Comparison of ENCODE assay signal across 10 mouse cellular contexts in genomic region chr6:126034403-126034724, GRCm38 (mm10).
DNase-seq lines count a peak whose midpoint lies in the region; ATAC-seq and TF ChIP-seq lines count a peak whose summit lies in the region.
"Had no signal": no experiment of that assay in that cellular context is flagged by ENCODE, and none has a peak within 500 bp of the region (broad histone marks: within the 10 kb centered on the region; RNA-seq: fewer than 3 reads in every experiment).

No protein-coding gene starts in this region.

- no peak overlapping the region for H3K27ac ChIP-seq in embryonic facial prominence, embryonic 11.5 days (replicated peaks; ENCODE audit: low read depth, low read length)
- H3K27ac ChIP-seq in embryonic facial prominence, embryonic 10.5 days (replicated peaks): no peak overlapping the region; the same call in 1 of the 2 replicates
- peak overlapping the region; percentile 44; the same call in 1 of the 2 replicates for H3K27ac ChIP-seq in embryonic facial prominence, embryonic 13.5 days
- no peak overlapping the region for H3K27ac ChIP-seq in intestine, postnatal 0 days (ENCODE audit: low read depth, low read length)
- H3K27ac ChIP-seq: heart, embryonic 15.5 days had no signal

- no peak overlapping the region for H3K4me2 ChIP-seq in embryonic facial prominence, embryonic 11.5 days (ENCODE audit: low read depth, low read length)
- H3K4me2 ChIP-seq in embryonic facial prominence, embryonic 13.5 days: peak overlapping the region; percentile 37
- H3K4me2 ChIP-seq in intestine, postnatal 0 days (replicated peaks; ENCODE audit: low read depth): 0 out of 2 replicates have a peak overlapping the region, but pooled peaks have one; percentile 6
- H3K4me2 ChIP-seq: heart, embryonic 15.5 days had no signal

- no peaks in the 10 kb centered on the region for H3K36me3 ChIP-seq in embryonic facial prominence, embryonic 11.5 days (replicated peaks; ENCODE audit: control insufficient read depth, insufficient read depth, low read depth, low read length)
- H3K36me3 ChIP-seq in embryonic facial prominence, embryonic 10.5 days (replicated peaks): no peaks in the 10 kb centered on the region
- no peaks in the 10 kb centered on the region for H3K36me3 ChIP-seq in embryonic facial prominence, embryonic 13.5 days
- H3K36me3 ChIP-seq in intestine, postnatal 0 days (ENCODE audit: control insufficient read depth, insufficient read depth): no peaks in the 10 kb centered on the region
- H3K36me3 ChIP-seq: heart, embryonic 15.5 days had no signal

- peak; percentile 19 for DNase-seq in embryonic facial prominence, embryonic 11.5 days (ENCODE audit: low spot score)
- DNase-seq in embryonic facial prominence, embryonic 10.5 days (ENCODE audit: low spot score): no peak
- peak; percentile 14 for DNase-seq in kidney, postnatal 10 days
- no peak for DNase-seq in kidney, postnatal 14 days
- no peak for DNase-seq in testis, postnatal 14 days (ENCODE audit: low spot score)
- DNase-seq in spleen, postnatal 36 days (ENCODE audit: low spot score in 2 of 2): no peak
- DNase-seq: cerebellum, postnatal 25 days had no signal

- ATAC-seq in embryonic facial prominence, embryonic 11.5 days (replicated peaks; ENCODE audit: insufficient number of reproducible peaks, low FRiP score, low TSS enrichment, low read depth): peak; percentile 56; the same call in 1 of the 2 replicates
- ATAC-seq in embryonic facial prominence, embryonic 13.5 days (ENCODE audit: insufficient number of reproducible peaks, insufficient read depth, low FRiP score, low TSS enrichment, low read depth): no peak
- ATAC-seq in intestine, postnatal 0 days: no peak

- no peaks in the 10 kb centered on the region for H3K4me1 ChIP-seq in embryonic facial prominence, embryonic 11.5 days (ENCODE audit: control insufficient read depth, insufficient read depth, low read length)
- peaks cover 24% of the 10 kb centered on the region for H3K4me1 ChIP-seq in embryonic facial prominence, embryonic 10.5 days
- H3K4me1 ChIP-seq in embryonic facial prominence, embryonic 13.5 days: peaks cover 15% of the 10 kb centered on the region
- H3K4me1 ChIP-seq in intestine, postnatal 0 days (replicated peaks; ENCODE audit: control insufficient read depth, insufficient read depth, low read length): no peaks in the 10 kb centered on the region

- H3K4me3 ChIP-seq in embryonic facial prominence, embryonic 11.5 days (ENCODE audit: low read depth, low read length): no peak overlapping the region
- H3K4me3 ChIP-seq in embryonic facial prominence, embryonic 10.5 days: no peak overlapping the region
- H3K4me3 ChIP-seq in embryonic facial prominence, embryonic 13.5 days: no peak overlapping the region
- no peak overlapping the region for H3K4me3 ChIP-seq in intestine, postnatal 0 days (ENCODE audit: low read depth, low read length)
- H3K4me3 ChIP-seq: heart, embryonic 15.5 days had no signal

- 45% methylated on average over 2 of the region's 2 CpGs for WGBS in embryonic facial prominence, embryonic 11.5 days
- 48% methylated on average over 2 of the region's 2 CpGs for WGBS in embryonic facial prominence, embryonic 10.5 days
- 11% methylated on average over 2 of the region's 2 CpGs for WGBS in embryonic facial prominence, embryonic 13.5 days
- 37% methylated on average over 2 of the region's 2 CpGs for WGBS in intestine, postnatal 0 days

- H3K27me3 ChIP-seq in embryonic facial prominence, embryonic 11.5 days (ENCODE audit: control insufficient read depth, insufficient read depth, low read length): no peaks in the 10 kb centered on the region
- H3K27me3 ChIP-seq in embryonic facial prominence, embryonic 10.5 days (replicated peaks; ENCODE audit: low read depth, poor library complexity, severe bottlenecking): no peaks in the 10 kb centered on the region
- no peaks in the 10 kb centered on the region for H3K27me3 ChIP-seq in embryonic facial prominence, embryonic 13.5 days
- H3K27me3 ChIP-seq in intestine, postnatal 0 days (replicated peaks; ENCODE audit: control insufficient read depth, insufficient read depth, low read length): no peaks in the 10 kb centered on the region
- H3K27me3 ChIP-seq: heart, embryonic 15.5 days had no signal

- no peak overlapping the region for H3K9ac ChIP-seq in embryonic facial prominence, embryonic 11.5 days (replicated peaks; ENCODE audit: low read length)
- no peak overlapping the region for H3K9ac ChIP-seq in embryonic facial prominence, embryonic 13.5 days
- H3K9ac ChIP-seq in intestine, postnatal 0 days (ENCODE audit: low read depth, low read length): no peak overlapping the region
- H3K9ac ChIP-seq: heart, embryonic 15.5 days had no signal

- H3K9me3 ChIP-seq in embryonic facial prominence, embryonic 11.5 days (replicated peaks; ENCODE audit: control insufficient read depth, low read length): no peaks in the 10 kb centered on the region
- H3K9me3 ChIP-seq in embryonic facial prominence, embryonic 10.5 days: no peaks in the 10 kb centered on the region
- H3K9me3 ChIP-seq in embryonic facial prominence, embryonic 13.5 days: no peaks in the 10 kb centered on the region
- H3K9me3 ChIP-seq in intestine, postnatal 0 days (ENCODE audit: control insufficient read depth): no peaks in the 10 kb centered on the region
- H3K9me3 ChIP-seq: heart, embryonic 15.5 days had no signal

- no peak for TF ChIP-seq CTCF in intestine, postnatal 0 days (IDR thresholded peaks at IDR 0.05; ENCODE audit: low read depth)

Comparison
In these comparisons a context has a peak if more than half of its experiments do, and no peak if none do; other contexts are left out.
1. DNase-seq: peak in embryonic facial prominence, embryonic 11.5 days (single experiment) and kidney, postnatal 10 days (single experiment); none in embryonic facial prominence, embryonic 10.5 days (single experiment), kidney, postnatal 14 days (single experiment), testis, postnatal 14 days (single experiment) and spleen, postnatal 36 days (0 of 2).